Mouse (Mus musculus): Measurements from ENCODE around the gene Nudt4. TPM values are rescaled to one million over a fixed set of nuclear protein-coding genes. Genes with fewer than 3 reads are reported as not detected.

The Nudt4 gene
- total and polyA plus RNA-seq, 3 experiments, result 23.7 to 67.4 (median 39.2) TPM

- TF ChIP-seq NELFE (IDR thresholded peaks at IDR 0.05; ENCODE audit: low read depth, low read length) (0 out of 2 replicates have a peak, but pooled peaks have one; percentile 37), POLR2AphosphoS2 (IDR thresholded peaks at IDR 0.05; ENCODE audit: low read depth, low read length) (no peak), UBTF (IDR thresholded peaks at IDR 0.05; ENCODE audit: low read depth, low read length) (no peak), ELF1 (IDR thresholded peaks at IDR 0.05; ENCODE audit: low read depth, low read length) (peak; percentile 79), CHD2 (IDR thresholded peaks at IDR 0.05; ENCODE audit: low read length) (peak; percentile 83), GABPA (IDR thresholded peaks at IDR 0.05; ENCODE audit: insufficient replicate concordance, low read depth, low read length) (no peak), ZC3H11A (IDR thresholded peaks at IDR 0.05; ENCODE audit: low read depth, low read length) (no peak), USF1 (IDR thresholded peaks at IDR 0.05; ENCODE audit: low read depth, low read length) (no peak), MEF2A (IDR thresholded peaks at IDR 0.05; ENCODE audit: borderline replicate concordance, low read depth, low read length) (peak; percentile 71), CTCF (conservative IDR thresholded peaks at IDR 0.05 in 1 of 2, IDR thresholded peaks at IDR 0.05 in 1 of 2; ENCODE audit: low read depth in 2 of 2, low read length in 2 of 2) (no peak), PAX5 (IDR thresholded peaks at IDR 0.05; ENCODE audit: low read length) (no peak), JUND (conservative IDR thresholded peaks at IDR 0.05; ENCODE audit: low read depth, low read length) (no peak), TBP (conservative IDR thresholded peaks at IDR 0.05; ENCODE audit: low read depth, low read length) (no peak), HCFC1 (IDR thresholded peaks at IDR 0.05; ENCODE audit: low read depth, low read length) (peak; percentile 25; the same call in 1 of the 2 replicates), RCOR1 (conservative IDR thresholded peaks at IDR 0.05; ENCODE audit: low read depth, low read length) (no peak; the same call in 1 of the 2 replicates), ZKSCAN1 (IDR thresholded peaks at IDR 0.05; ENCODE audit: borderline replicate concordance, low read depth, low read length) (no peak), MXI1 (IDR thresholded peaks at IDR 0.05; ENCODE audit: low read depth, low read length) (peak; percentile 61), EP300 (IDR thresholded peaks at IDR 0.05; ENCODE audit: low read length) (peak; percentile 43), TCF12 (IDR thresholded peaks at IDR 0.05; ENCODE audit: low read depth, low read length) (peak; percentile 93)
These were observed 51.3 kb downstream of the Nudt4 start (continued) for GRCm38 (mm10) chr10:95512635-95513034.

GRCm38 (mm10) chr10:95509263-95509662, 54.7 kb downstream of the Nudt4 start:
- H3K4me2 ChIP-seq (ENCODE audit: insufficient read depth, low read depth, poor library complexity, severe bottlenecking), result peak overlapping the region; percentile 88
- H3K4me1 ChIP-seq (ENCODE audit: control insufficient read depth in 1 of 2, insufficient read depth in 2 of 2), result peaks cover 8 to 38% of the 10 kb centered on the region in 2 experiments; a peak in 2 of 4 replicates
- no peak for DNase-seq (ENCODE audit: extremely low read depth)
- H3K27me3 ChIP-seq (replicated peaks), result no peaks in the 10 kb centered on the region
- peaks cover 0 to 2% of the 10 kb centered on the region in 2 experiments for H3K36me3 ChIP-seq (replicated peaks in 1 of 2; ENCODE audit: control insufficient read depth in 1 of 2, insufficient read depth in 1 of 2, low read length in 1 of 2)
- peaks cover 6% of the 10 kb centered on the region for H3K9me3 ChIP-seq (replicated peaks; ENCODE audit: low read length)
- H3K9ac ChIP-seq (ENCODE audit: insufficient read depth, low read depth), result peak overlapping the region; percentile 71
- peak overlapping the region; percentile 39 for H3K27ac ChIP-seq (ENCODE audit: insufficient read depth, low read depth)
- peak overlapping the region in 2 of 3 experiments; percentile 0 to 22 for H3K4me3 ChIP-seq (replicated peaks in 1 of 3; ENCODE audit: low read depth in 2 of 3, low read length in 2 of 3, poor library complexity in 1 of 3)
- in situ Hi-C loops (cut with MboI; ENCODE audit: low pct_ligation_motif_present, low pct_unique_long_range_greater_than_20kb, low sequenced_read_pairs) (no loop called here), dilution Hi-C loops (cut with MboI; ENCODE audit: extremely low pct_ligation_motif_present, extremely low pct_unique_long_range_greater_than_20kb, low sequenced_read_pairs) (no loop called here)
- H3K79me2 ChIP-seq (replicated peaks; ENCODE audit: control insufficient read depth, extremely low read depth, insufficient read depth, poor library complexity, severe bottlenecking), result peaks cover 9% of the 10 kb centered on the region
- TF ChIP-seq JUN (IDR thresholded peaks at IDR 0.05; ENCODE audit: insufficient read depth, low read depth, low read length) (no peak), MAZ (IDR thresholded peaks at IDR 0.05; ENCODE audit: low read depth, low read length) (no peak), HCFC1 (IDR thresholded peaks at IDR 0.05; ENCODE audit: low read depth, low read length) (no peak), CHD1 (IDR thresholded peaks at IDR 0.05; ENCODE audit: low read depth, low read length) (peak; percentile 68; the same call in 1 of the 2 replicates), SIN3A (IDR thresholded peaks at IDR 0.05; ENCODE audit: low read length) (peak; percentile 51; the same call in 1 of the 2 replicates), MXI1 (IDR thresholded peaks at IDR 0.05; ENCODE audit: low read depth, low read length) (0 out of 2 replicates have a peak, but pooled peaks have one; percentile 7)
